Mouse (Mus musculus) stomach, embryonic 15.5 days (tissue): ENCODE measurements around the gene Mpg. TPM values are rescaled to one million over a fixed set of nuclear protein-coding genes. Genes with fewer than 3 reads are reported as not detected.

Experiments used
- ATAC-seq: fragments of 200-750 bp; cut with Nextera tagmentation; 2 replicates; pipeline ENCODE4 v1.8.0; 2017; ENCODE audit warnings: low read depth, moderate number of reproducible peaks, moderate TSS enrichment; ENCODE audit not compliant: insufficient read depth, low FRiP score
- H3K27ac ChIP-seq: fragments of 300-500 bp; sonication (generic); 2 replicates; pipeline ENCODE4 v1.5.1; 2015; ENCODE audit warnings: mild to moderate bottlenecking, inconsistent platforms
- H3K27me3 ChIP-seq: fragments of 300-500 bp; sonication (generic); replicated peaks from 2 replicates; pipeline ENCODE4 v1.6.1; 2015; ENCODE audit warnings: inconsistent platforms
- H3K36me3 ChIP-seq: fragments of 300-500 bp; sonication (generic); 2 replicates; pipeline ENCODE4 v1.6.1; 2015; ENCODE audit warnings: inconsistent platforms
- H3K4me1 ChIP-seq: fragments of 300-500 bp; sonication (generic); 2 replicates; pipeline ENCODE4 v1.6.1; 2015; ENCODE audit warnings: inconsistent platforms
- H3K4me2 ChIP-seq: fragments of 300-500 bp; sonication (generic); 2 replicates; pipeline ENCODE4 v1.6.1; 2015; ENCODE audit warnings: mild to moderate bottlenecking, inconsistent platforms
- H3K4me3 ChIP-seq: fragments of 300-500 bp; sonication (generic); replicated peaks from 2 replicates; pipeline ENCODE4 v1.5.1; 2015; ENCODE audit warnings: inconsistent platforms
- H3K9ac ChIP-seq: fragments of 300-500 bp; sonication (generic); 2 replicates; pipeline ENCODE4 v1.6.1; 2015; ENCODE audit warnings: inconsistent platforms
- H3K9me3 ChIP-seq: fragments of 300-500 bp; sonication (generic); 2 replicates; pipeline ENCODE4 v1.6.1; 2016; ENCODE audit warnings: inconsistent platforms
- WGBS: fragments of 180-500 bp; shearing (Covaris S2); methylation state at CpG from one replicate; pipeline ENCODE4 v1.1.7; 2015; 5-methylcytosine and 5-hydroxymethylcytosine counted together
- polyA plus RNA-seq: library from polyadenylated mRNA; unstranded; fragments of >200 nt; fragmentation: Nextera tagmentation; extraction: Ambion mirVana; gene quantifications from 2 replicates; pipeline ENCODE4 v1.2.1, GENCODE M21; 2015

Gene Mpg
- polyA plus RNA-seq, 1 experiment from 2014 or later = 32.7 TPM

GRCm38 (mm10) chr11:32236132-32236531 lies 9.8 kb downstream of the Mpg start:
- Histone ChIP-seq H3K36me3 (peaks cover 29% of the 10 kb centered on the region), H3K4me1 (peaks cover 26% of the 10 kb centered on the region), H3K27me3 (no peaks in the 10 kb centered on the region), H3K4me3 (no peak overlapping the region), H3K27ac (peak overlapping the region; percentile 67; the same call in 1 of the 2 replicates), H3K4me2 (no peak overlapping the region), H3K9ac (no peak overlapping the region), H3K9me3 (no peaks in the 10 kb centered on the region)
- WGBS = 58% methylated on average over 2 of the region's 2 CpGs
- no peak for ATAC-seq

GRCm38 (mm10) chr11:32236712-32237410 lies 10.6 kb downstream of the Mpg start:
- peaks cover 23% of the 10 kb centered on the region for H3K36me3 ChIP-seq
- no peak for ATAC-seq
- H3K9me3 ChIP-seq = no peaks in the 10 kb centered on the region
- no peak overlapping the region for H3K9ac ChIP-seq
- no peak overlapping the region for H3K4me3 ChIP-seq
- WGBS = 60% methylated on average over 9 of the region's 9 CpGs
- H3K27ac ChIP-seq = peak overlapping the region; percentile 67; the same call in 1 of the 2 replicates
- H3K27me3 ChIP-seq = no peaks in the 10 kb centered on the region
- no peak overlapping the region for H3K4me2 ChIP-seq
- H3K4me1 ChIP-seq = peaks cover 26% of the 10 kb centered on the region

DNA sequence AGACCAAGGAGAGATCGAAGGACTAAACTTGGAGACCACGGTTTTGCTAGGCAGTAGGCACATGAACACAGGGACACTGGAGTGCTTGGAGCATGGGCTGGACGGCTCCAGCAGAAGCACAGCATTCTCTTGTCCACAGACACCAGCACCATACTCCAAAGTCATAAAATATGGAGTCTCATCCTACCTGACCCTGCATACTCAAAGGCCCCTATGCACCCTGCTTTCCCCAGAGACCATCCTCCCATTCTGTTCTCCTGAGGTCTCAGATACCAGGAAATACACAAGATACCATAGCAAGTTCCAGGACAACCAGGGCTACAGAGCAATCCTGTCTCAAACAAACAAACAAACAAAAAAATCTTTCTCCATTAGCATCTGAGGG lies 11.1 kb downstream of the Mpg start:
- H3K4me2 ChIP-seq = no peak overlapping the region
- H3K4me1 ChIP-seq = peaks cover 26% of the 10 kb centered on the region
- no peak overlapping the region for H3K4me3 ChIP-seq
- ATAC-seq = no peak
- WGBS = 84% methylated on average over 3 of the region's 3 CpGs
- no peaks in the 10 kb centered on the region for H3K9me3 ChIP-seq
- no peak overlapping the region for H3K9ac ChIP-seq
- H3K36me3 ChIP-seq = peaks cover 23% of the 10 kb centered on the region
- H3K27me3 ChIP-seq = no peaks in the 10 kb centered on the region
- no peak overlapping the region for H3K27ac ChIP-seq

DNA sequence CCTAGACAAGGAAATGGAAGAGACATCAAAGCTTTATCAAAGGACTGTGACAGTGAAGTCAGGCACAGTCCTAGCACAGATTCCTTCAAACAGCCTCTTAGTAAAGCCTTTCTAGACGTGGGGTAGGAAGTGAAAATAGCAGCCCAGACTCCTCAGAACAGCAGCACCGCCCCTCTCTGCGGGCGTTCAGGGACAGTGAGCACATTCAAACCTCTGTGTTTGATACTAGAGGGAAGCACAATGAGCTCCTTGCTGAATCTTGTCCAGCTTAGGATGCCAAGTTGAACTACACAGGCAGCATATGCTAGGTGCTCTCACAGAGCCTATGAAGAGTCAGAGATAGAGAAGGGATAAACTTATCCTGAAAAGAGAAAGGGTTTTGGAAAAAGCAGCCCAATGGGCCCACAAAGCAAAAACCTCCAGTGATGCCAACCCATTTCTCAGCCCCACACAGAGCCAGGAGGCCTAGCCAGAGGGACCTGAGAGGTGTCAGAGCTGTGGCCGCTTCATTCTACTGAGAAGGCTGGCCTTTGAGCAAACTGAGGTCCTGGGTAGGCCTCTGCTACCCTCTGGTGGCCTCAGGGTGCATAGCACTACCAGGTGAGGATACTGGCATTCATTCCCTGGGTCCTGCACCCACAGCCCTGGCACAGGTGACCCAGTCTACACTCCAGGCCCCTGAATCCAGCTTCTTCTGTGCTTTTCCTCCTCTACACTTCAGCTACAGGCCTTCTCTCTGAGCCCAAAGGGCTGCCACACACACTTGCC lies 12.0 kb downstream of the Mpg start:
- Histone ChIP-seq H3K36me3 (peaks cover 21% of the 10 kb centered on the region), H3K27me3 (no peaks in the 10 kb centered on the region), H3K4me3 (no peak overlapping the region), H3K9me3 (no peaks in the 10 kb centered on the region), H3K9ac (no peak overlapping the region), H3K27ac (no peak overlapping the region), H3K4me2 (no peak overlapping the region), H3K4me1 (peaks cover 26% of the 10 kb centered on the region)
- WGBS = 72% methylated on average over 5 of the region's 5 CpGs
- peak; percentile 25; the same call in 1 of the 2 replicates for ATAC-seq

- H3K36me3 ChIP-seq = peaks cover 16% of the 10 kb centered on the region
- no peak overlapping the region for H3K4me2 ChIP-seq
- peaks cover 5% of the 10 kb centered on the region for H3K4me1 ChIP-seq
- no peaks in the 10 kb centered on the region for H3K27me3 ChIP-seq
- H3K4me3 ChIP-seq = no peak overlapping the region
- no peaks in the 10 kb centered on the region for H3K9me3 ChIP-seq
- peak overlapping the region; percentile 10; the same call in 1 of the 2 replicates for H3K27ac ChIP-seq
- no peak overlapping the region for H3K9ac ChIP-seq
- ATAC-seq = no peak
Observed at GRCm38 (mm10) chr11:32241391-32241790, 15.1 kb downstream of the Mpg start.

- WGBS = 86% methylated on average over 3 of the region's 3 CpGs
- Histone ChIP-seq H3K9ac (no peak overlapping the region), H3K4me3 (no peak overlapping the region), H3K4me2 (no peak overlapping the region), H3K27ac (no peak overlapping the region), H3K9me3 (no peaks in the 10 kb centered on the region), H3K27me3 (no peaks in the 10 kb centered on the region), H3K4me1 (no peaks in the 10 kb centered on the region), H3K36me3 (peaks cover 16% of the 10 kb centered on the region)
- no peak for ATAC-seq
Observed at GRCm38 (mm10) chr11:32242209-32242608, 15.9 kb downstream of the Mpg start.

DNA sequence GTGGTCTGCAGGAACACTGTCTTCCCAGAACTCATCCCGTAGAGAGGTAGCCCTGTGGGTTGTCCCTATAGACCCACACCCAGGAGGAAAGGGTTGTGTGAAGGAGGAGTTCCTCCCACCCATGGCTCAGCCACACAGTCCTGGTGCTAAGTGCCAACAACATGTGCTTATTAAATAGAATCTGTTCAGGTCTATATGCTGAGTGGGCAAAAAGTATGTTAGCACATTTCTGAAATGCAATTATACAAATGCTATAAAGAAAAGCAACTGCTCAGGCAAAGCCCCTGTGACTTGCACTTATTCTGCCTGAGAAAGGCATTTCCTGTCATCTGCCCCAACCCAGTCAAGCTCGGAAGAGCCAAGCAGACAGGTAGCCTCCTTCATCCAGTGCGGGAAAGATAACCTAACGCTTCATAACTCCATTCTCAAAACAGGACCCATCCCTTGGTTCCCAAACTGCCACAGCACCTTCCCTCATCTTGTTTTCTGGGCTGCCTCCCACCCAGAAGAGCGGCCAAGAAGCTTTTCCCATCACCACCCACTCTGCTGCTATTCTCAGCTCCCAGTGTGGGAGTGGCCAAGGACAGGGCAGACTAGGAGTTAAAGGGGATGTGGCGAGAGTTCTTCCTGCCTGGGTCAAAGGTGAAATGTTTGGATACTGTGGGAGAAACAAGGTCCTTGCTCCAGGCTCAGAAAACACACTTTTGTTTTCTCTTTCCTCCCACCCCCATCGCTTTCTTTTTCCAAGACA lies 17.1 kb downstream of the Mpg start:
- H3K9me3 ChIP-seq = no peaks in the 10 kb centered on the region
- no peaks in the 10 kb centered on the region for H3K27me3 ChIP-seq
- H3K4me2 ChIP-seq = no peak overlapping the region
- H3K36me3 ChIP-seq = peaks cover 16% of the 10 kb centered on the region
- no peak for ATAC-seq
- WGBS = 65% methylated on average over 7 of the region's 7 CpGs
- no peak overlapping the region for H3K27ac ChIP-seq
- no peak overlapping the region for H3K9ac ChIP-seq
- H3K4me3 ChIP-seq = no peak overlapping the region
- no peaks in the 10 kb centered on the region for H3K4me1 ChIP-seq

- no peaks in the 10 kb centered on the region for H3K9me3 ChIP-seq
- 72% methylated on average over 3 of the region's 3 CpGs for WGBS
- no peaks in the 10 kb centered on the region for H3K27me3 ChIP-seq
- H3K4me1 ChIP-seq = no peaks in the 10 kb centered on the region
- no peak overlapping the region for H3K9ac ChIP-seq
- H3K4me2 ChIP-seq = no peak overlapping the region
- peaks cover 13% of the 10 kb centered on the region for H3K36me3 ChIP-seq
- no peak overlapping the region for H3K4me3 ChIP-seq
- no peak for ATAC-seq
- H3K27ac ChIP-seq = 0 out of 2 replicates have a peak overlapping the region, but pooled peaks have one; percentile 37
Observed at GRCm38 (mm10) chr11:32244064-32244463, 17.8 kb downstream of the Mpg start.

DNA sequence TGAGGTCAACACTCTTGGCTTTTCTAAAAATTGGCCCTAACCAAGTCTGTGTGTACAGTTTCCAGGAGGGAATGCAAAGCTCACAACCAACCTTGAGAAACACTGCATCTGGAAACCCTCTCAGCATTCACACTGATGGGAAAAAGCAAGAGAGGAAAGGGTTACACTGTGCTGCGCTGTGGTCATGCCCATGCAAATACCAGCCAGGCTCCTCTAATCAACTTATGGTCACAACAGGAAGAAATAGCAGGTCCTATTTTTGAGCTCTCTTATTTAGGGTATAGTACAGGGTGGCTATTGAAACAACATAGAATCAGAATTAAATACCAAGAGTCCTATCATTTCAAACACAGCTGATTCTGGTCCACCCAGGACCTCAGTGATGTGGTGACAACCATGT lies 18.3 kb downstream of the Mpg start:
- no peak for ATAC-seq
- no peaks in the 10 kb centered on the region for H3K9me3 ChIP-seq
- peaks cover 13% of the 10 kb centered on the region for H3K36me3 ChIP-seq
- H3K27ac ChIP-seq = no peak overlapping the region
- no peak overlapping the region for H3K4me3 ChIP-seq
- H3K4me1 ChIP-seq = no peaks in the 10 kb centered on the region
- no peak overlapping the region for H3K4me2 ChIP-seq
- no peak overlapping the region for H3K9ac ChIP-seq
- no peaks in the 10 kb centered on the region for H3K27me3 ChIP-seq
- WGBS = 90% methylated on average over 1 of the region's 1 CpGs

- Histone ChIP-seq H3K27ac (no peak overlapping the region), H3K36me3 (peaks cover 12% of the 10 kb centered on the region), H3K27me3 (no peaks in the 10 kb centered on the region), H3K9me3 (no peaks in the 10 kb centered on the region), H3K4me3 (no peak overlapping the region), H3K9ac (no peak overlapping the region), H3K4me1 (no peaks in the 10 kb centered on the region), H3K4me2 (no peak overlapping the region)
- WGBS = 87% methylated on average over 6 of the region's 6 CpGs
- ATAC-seq = peak; percentile 97
Observed at GRCm38 (mm10) chr11:32245614-32246013, 19.3 kb downstream of the Mpg start.

DNA sequence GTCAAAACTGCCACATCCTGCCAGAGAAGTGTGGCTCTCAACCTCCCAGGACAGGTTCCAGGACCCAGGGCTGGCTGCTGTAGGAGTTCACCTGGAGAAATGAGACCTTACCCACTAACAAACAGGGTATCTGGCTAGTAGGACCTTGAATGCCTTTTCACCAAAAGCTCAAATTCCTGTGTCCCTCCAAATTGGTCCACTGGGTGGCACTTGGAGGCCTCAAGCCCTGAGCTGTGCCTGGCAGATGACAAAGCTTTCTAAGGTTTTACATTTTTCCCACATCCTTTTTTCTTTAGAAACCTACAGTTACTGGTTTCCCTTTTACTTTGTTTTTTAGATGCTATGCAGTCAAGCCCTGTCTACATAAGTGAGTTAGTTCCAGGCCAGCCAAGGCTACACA lies 20.8 kb downstream of the Mpg start:
- Histone ChIP-seq H3K4me3 (no peak overlapping the region), H3K4me2 (no peak overlapping the region), H3K27me3 (no peaks in the 10 kb centered on the region), H3K9ac (no peak overlapping the region), H3K4me1 (no peaks in the 10 kb centered on the region), H3K9me3 (no peaks in the 10 kb centered on the region), H3K36me3 (peaks cover 8% of the 10 kb centered on the region), H3K27ac (no peak overlapping the region)
- ATAC-seq = no peak

DNA sequence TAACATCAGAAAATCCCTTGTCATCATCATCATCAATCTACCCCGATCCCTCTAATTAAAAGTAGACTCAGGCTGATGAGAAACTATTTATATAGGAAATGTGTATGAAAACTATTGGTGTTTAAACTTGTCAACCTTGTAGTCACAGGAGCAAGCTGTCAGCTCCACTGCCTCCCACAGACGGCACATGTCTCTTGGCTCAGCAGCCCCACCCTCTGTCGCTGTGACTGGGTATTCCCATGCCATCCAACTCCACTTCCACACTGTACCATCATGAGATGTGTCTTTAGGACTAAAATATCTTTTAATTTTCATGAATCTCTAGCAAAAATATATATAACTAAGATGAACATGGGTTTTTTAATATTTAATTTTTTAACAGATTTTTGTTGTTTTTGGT lies 22.0 kb downstream of the Mpg start:
- Histone ChIP-seq H3K9ac (no peak overlapping the region), H3K4me2 (no peak overlapping the region), H3K36me3 (peaks cover 8% of the 10 kb centered on the region), H3K9me3 (no peaks in the 10 kb centered on the region), H3K27me3 (no peaks in the 10 kb centered on the region), H3K4me3 (no peak overlapping the region), H3K27ac (no peak overlapping the region), H3K4me1 (no peaks in the 10 kb centered on the region)
- 74% methylated on average over 3 of the region's 3 CpGs for WGBS
- no peak for ATAC-seq
